In the genomic region with DNA sequence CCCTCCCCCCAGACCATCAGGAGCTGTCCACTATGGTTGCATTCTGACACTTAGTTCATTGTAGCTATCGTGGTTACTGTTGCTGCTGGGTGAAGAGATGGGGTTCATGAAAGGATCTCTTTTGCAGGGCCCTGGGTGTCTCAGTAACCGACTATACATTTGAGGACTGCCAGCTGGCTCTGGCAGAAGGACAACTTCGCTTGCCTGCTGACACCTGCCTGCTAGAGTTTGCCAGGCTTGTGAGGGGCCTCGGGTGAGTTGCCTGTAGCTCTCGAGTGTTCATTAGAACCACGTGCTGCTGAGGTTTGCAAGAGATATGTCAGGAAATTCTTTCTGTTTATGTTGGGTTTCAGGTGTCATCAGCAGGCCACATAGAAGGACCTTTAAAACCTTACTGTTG, we compare ENCODE assay signal across 27 mouse cellular contexts. TPM values are rescaled to one million over a fixed set of nuclear protein-coding genes. Genes with fewer than 3 reads are reported as not detected.
A peak's percentile ranks its signal among the peaks of the same experiment; 100 is the strongest.
DNase-seq lines count a peak whose midpoint lies in the region; ATAC-seq lines count a peak whose summit lies in the region.
"Had no signal": no experiment of that assay in that cellular context is flagged by ENCODE, and none has a peak within 500 bp of the region (broad histone marks: within the 10 kb centered on the region; RNA-seq: fewer than 3 reads in every experiment).

No protein-coding gene starts in this region.

- intact Hi-C loops in heart, postnatal 36 days (cut with DNase I) = loop anchor here (5.0 kb wide), 1 partner anchor 312 kb away; no protein-coding TSS in a partner anchor
- intact Hi-C loops in left cerebral cortex, postnatal 25 days (cut with DNase I) = loop anchor here (5.0 kb wide), 4 partner anchors 92 to 182 kb away; partner anchors contain the start of genes Clptm1l and Tert

- DNase-seq in cerebellum, adult 11 months = peak; percentile 24
- peak; percentile 45 for DNase-seq in heart, embryonic 10.5 days (ENCODE audit: low spot score)
- DNase-seq in heart, postnatal 36 days = no peak
- peak; percentile 43 for DNase-seq in brain, adult 2 months (ENCODE audit: low read depth, low spot score)
- DNase-seq in cerebellum, adult 9-11 months = peak; percentile 67
- no peak for DNase-seq in left cerebral cortex, postnatal 25 days (ENCODE audit: low spot score in 2 of 2)
- no peak for DNase-seq in lung, postnatal 14 days
- DNase-seq: adrenal gland, adult 8-10 months; embryo, embryonic 11 days; gastrocnemius, postnatal 36 days; layer of hippocampus, postnatal 36 days; right cerebral cortex, postnatal 14 days; spleen, adult 18-20 months had no signal

- H3K27me3 ChIP-seq in heart, embryonic 10.5 days (ENCODE audit: insufficient read depth, poor library complexity, severe bottlenecking) = no peaks in the 10 kb centered on the region
- H3K27me3 ChIP-seq: embryonic facial prominence, embryonic 13.5 days; kidney, embryonic 15.5 days; lung, embryonic 15.5 days; neural tube, embryonic 15.5 days had no signal

- ATAC-seq in cerebellum, adult (ENCODE audit: insufficient number of reproducible peaks, low FRiP score, low TSS enrichment) = no peak
- ATAC-seq: activated CD4-positive, CD25-positive, alpha-beta regulatory T cell, adult 4 months; hindbrain, embryonic 16.5 days; intestine, postnatal 0 days; midbrain, embryonic 16.5 days had no signal

- no peaks in the 10 kb centered on the region for H3K4me1 ChIP-seq in heart, embryonic 10.5 days
- H3K4me1 ChIP-seq: embryonic facial prominence, embryonic 13.5 days; kidney, embryonic 15.5 days; lung, embryonic 15.5 days; neural tube, embryonic 15.5 days had no signal

- 81% methylated on average over 6 of the region's 6 CpGs for WGBS in heart, embryonic 10.5 days

- H3K9me3 ChIP-seq in heart, embryonic 10.5 days = no peaks in the 10 kb centered on the region
- H3K9me3 ChIP-seq: embryonic facial prominence, embryonic 13.5 days; kidney, embryonic 15.5 days; lung, embryonic 15.5 days; neural tube, embryonic 15.5 days had no signal

- H3K36me3 ChIP-seq in heart, embryonic 10.5 days = peaks cover 71% of the 10 kb centered on the region

- no peak overlapping the region for H3K27ac ChIP-seq in heart, embryonic 10.5 days
- H3K27ac ChIP-seq: embryonic facial prominence, embryonic 13.5 days; liver, embryonic 14.5 days; lung, embryonic 15.5 days; macrophage; neural tube, embryonic 15.5 days had no signal

- no peak overlapping the region for H3K4me3 ChIP-seq in heart, embryonic 10.5 days
- H3K4me3 ChIP-seq: embryonic facial prominence, embryonic 13.5 days; erythroblast, embryonic 14.5 days; kidney, embryonic 15.5 days; lung, embryonic 15.5 days; neural tube, embryonic 15.5 days had no signal

RNA-seq across cellular contexts. Expression of gene Slc6a3, which starts 26.7 kb away (rescaled TPM):
- 0.07 and 0.11 TPM in 2 replicates for polyA plus RNA-seq in heart, embryonic 10.5 days (2016; fragmentation: Nextera tagmentation; extraction: Ambion mirVana)
- not detected for total RNA-seq in heart, postnatal 36 days (2021)
- under 1 TPM; 0.16 TPM for total RNA-seq in left cerebral cortex, postnatal 25 days (2021)
- total RNA-seq: gastrocnemius, adult 18-20 months; gastrocnemius, postnatal 36 days; hematopoietic stem cell, adult 5-6 weeks had no signal
- polyA plus RNA-seq: activated CD4-positive, CD25-positive, alpha-beta regulatory T cell, adult 4 months; erythroblast, embryonic 14.5 days; macrophage had no signal

RNA-seq across cellular contexts. Expression of gene Lpcat1, which starts 42.9 kb away (rescaled TPM):
- polyA plus RNA-seq in heart, embryonic 10.5 days (2016; fragmentation: Nextera tagmentation; extraction: Ambion mirVana) = 31.9 and 39.6 TPM in 2 replicates
- 1 to 10 TPM; 7.0 to 9.4 TPM for total RNA-seq in heart, postnatal 36 days (2021)
- total RNA-seq in left cerebral cortex, postnatal 25 days (2021) = 10 to 100 TPM; 43.0 to 43.9 TPM

Comparison
In these comparisons a context has a peak if more than half of its experiments do, and no peak if none do; other contexts are left out.
1. DNase-seq: peak in cerebellum, adult 11 months (single experiment), heart, embryonic 10.5 days (single experiment), brain, adult 2 months (single experiment) and cerebellum, adult 9-11 months (single experiment); none in heart, postnatal 36 days (0 of 2), left cerebral cortex, postnatal 25 days (0 of 2) and lung, postnatal 14 days (single experiment).
2. RNA of gene Lpcat1, which starts 42.9 kb away (total RNA-seq): 43.0 to 43.9 TPM in left cerebral cortex, postnatal 25 days; 7.0 to 9.4 TPM in heart, postnatal 36 days; every median in the first group is over 4 times any median in the second.